ENCODE assay signal across 12 mouse cellular contexts in genomic region chr12:113420721-113421305, GRCm38 (mm10).
"Had no signal": no experiment of that assay in that cellular context is flagged by ENCODE, and none has a peak within 500 bp of the region (broad histone marks: within the 10 kb centered on the region; RNA-seq: fewer than 3 reads in every experiment).

No protein-coding gene starts in this region.

- DNase-seq: gastrocnemius, postnatal 14 days; gastrocnemius, postnatal 36 days; heart, adult 2 months; heart, postnatal 14 days; heart, postnatal 36 days; kidney, adult 18-20 months; kidney, adult 8-10 months; kidney, postnatal 14 days; kidney, postnatal 36 days; layer of hippocampus, adult 9-11 months; layer of hippocampus, postnatal 36 days; left cerebral cortex, postnatal 4 days had no signal
